Mouse (Mus musculus): ENCODE measurements around the gene Cmss1.

DNA sequence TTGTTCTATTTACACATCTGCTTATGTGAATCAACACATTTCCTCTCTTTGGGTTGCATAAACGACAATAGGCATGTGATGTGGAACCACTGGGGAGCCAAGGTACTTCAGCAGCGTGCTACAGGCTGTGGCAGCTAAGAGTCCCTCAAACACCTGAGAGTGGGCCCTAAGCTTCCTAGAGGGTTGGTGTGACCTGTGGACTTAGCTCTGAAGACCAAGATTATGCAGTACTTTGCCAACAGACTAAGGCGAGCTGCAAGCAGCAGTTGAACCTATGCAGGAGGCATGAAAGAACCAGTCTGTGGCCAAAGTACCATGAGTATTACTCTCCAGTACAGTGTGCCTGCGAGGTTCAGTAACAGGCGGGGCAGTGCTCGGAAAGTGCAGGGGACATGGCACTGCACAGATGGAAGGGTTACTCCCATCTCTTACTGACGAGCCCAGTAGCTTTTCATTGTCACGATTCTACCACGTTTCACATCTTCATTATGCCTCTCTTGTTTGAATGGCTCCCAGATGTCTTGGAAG is 141.2 kb downstream of the Cmss1 start:
- no peak for TF ChIP-seq EP300 (IDR thresholded peaks at IDR 0.05; ENCODE audit: low read depth)
- TF ChIP-seq CTCF (IDR thresholded peaks at IDR 0.05; ENCODE audit: low read depth): no peak
